Mouse (Mus musculus): ENCODE data around the gene Wfdc12. TPM values are rescaled to one million over a fixed set of nuclear protein-coding genes. Genes with fewer than 3 reads are reported as not detected.

Gene Wfdc12
- polyA plus RNA-seq, 1 experiment from 2014 or later, result not detected

- Histone ChIP-seq H3K4me2 (replicated peaks) (no peak within 1 kb of the TSS), H3K36me3 (replicated peaks; ENCODE audit: control insufficient read depth, insufficient read depth) (no peaks in the 10 kb centered on the region), H3K9me3 (ENCODE audit: control insufficient read depth, low read length) (no peaks in the 10 kb centered on the region), H3K4me1 (replicated peaks; ENCODE audit: control insufficient read depth, insufficient read depth, low read length) (no peaks in the 10 kb centered on the region), H3K27me3 (ENCODE audit: control insufficient read depth, insufficient read depth, low read length) (0 out of 2 replicates have a peak, but pooled peaks cover 3% of the 10 kb centered on the region), H3K9ac (no peak within 1 kb of the TSS), H3K27ac (no peak within 1 kb of the TSS), H3K4me3 (replicated peaks; ENCODE audit: low read length) (no peak within 1 kb of the TSS)
- ATAC-seq (ENCODE audit: low FRiP score) (no peak), DNase-seq (ENCODE audit: low spot score) (no peak)
- WGBS, result 83% methylated on average over 7 of the region's 7 CpGs
Measured at GRCm38 (mm10) chr2:164182692-164183255, 7.6 kb downstream of the Wfdc12 start, which contains the start of gene Wfdc5. Gene Wfdc5 (minus strand): TSS chr2:164182742.

- Histone ChIP-seq H3K4me1 (replicated peaks; ENCODE audit: control insufficient read depth, insufficient read depth, low read length) (no peaks in the 10 kb centered on the region), H3K27ac (no peak overlapping the region), H3K9me3 (ENCODE audit: control insufficient read depth, low read length) (no peaks in the 10 kb centered on the region), H3K9ac (no peak overlapping the region), H3K4me2 (replicated peaks) (no peak overlapping the region), H3K27me3 (ENCODE audit: control insufficient read depth, insufficient read depth, low read length) (0 out of 2 replicates have a peak, but pooled peaks cover 3% of the 10 kb centered on the region), H3K36me3 (replicated peaks; ENCODE audit: control insufficient read depth, insufficient read depth) (no peaks in the 10 kb centered on the region), H3K4me3 (replicated peaks; ENCODE audit: low read length) (no peak overlapping the region)
- DNase-seq (ENCODE audit: low spot score) (no peak), ATAC-seq (ENCODE audit: low FRiP score) (no peak)
- 88% methylated on average over 4 of the region's 4 CpGs for WGBS
Measured at GRCm38 (mm10) chr2:164180770-164181169, 9.6 kb downstream of the Wfdc12 start.

DNA sequence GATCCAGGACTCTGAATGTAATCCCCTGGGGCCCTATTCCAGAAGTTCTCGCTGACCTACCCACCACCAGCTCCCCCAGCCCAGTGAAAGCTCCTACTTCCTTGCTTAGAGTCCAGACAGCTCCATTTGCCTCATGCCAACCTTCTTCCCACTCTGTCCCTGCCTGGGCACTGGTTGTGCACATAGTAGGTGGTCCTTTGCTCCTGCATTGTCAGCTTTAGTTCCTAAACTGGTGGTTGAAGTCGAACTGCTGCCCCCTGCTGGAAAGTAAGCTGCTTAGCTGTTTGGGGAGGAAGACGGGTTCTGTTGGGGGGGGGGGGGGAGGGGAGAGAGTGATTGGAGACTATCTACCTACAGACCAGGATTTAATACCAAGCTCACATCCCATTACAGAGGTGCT is 10.3 kb downstream of the Wfdc12 start:
- H3K27me3 ChIP-seq (ENCODE audit: control insufficient read depth, insufficient read depth, low read length), result 0 out of 2 replicates have a peak, but pooled peaks cover 3% of the 10 kb centered on the region
- H3K9me3 ChIP-seq (ENCODE audit: control insufficient read depth, low read length), result no peaks in the 10 kb centered on the region
- no peaks in the 10 kb centered on the region for H3K36me3 ChIP-seq (replicated peaks; ENCODE audit: control insufficient read depth, insufficient read depth)
- no peak overlapping the region for H3K4me3 ChIP-seq (replicated peaks; ENCODE audit: low read length)
- no peak overlapping the region for H3K4me2 ChIP-seq (replicated peaks)
- no peak overlapping the region for H3K9ac ChIP-seq
- H3K4me1 ChIP-seq (replicated peaks; ENCODE audit: control insufficient read depth, insufficient read depth, low read length), result no peaks in the 10 kb centered on the region
- H3K27ac ChIP-seq, result no peak overlapping the region
- ATAC-seq (ENCODE audit: low FRiP score) (no peak), DNase-seq (ENCODE audit: low spot score) (no peak)
- WGBS, result 39% methylated on average over 3 of the region's 3 CpGs

DNA sequence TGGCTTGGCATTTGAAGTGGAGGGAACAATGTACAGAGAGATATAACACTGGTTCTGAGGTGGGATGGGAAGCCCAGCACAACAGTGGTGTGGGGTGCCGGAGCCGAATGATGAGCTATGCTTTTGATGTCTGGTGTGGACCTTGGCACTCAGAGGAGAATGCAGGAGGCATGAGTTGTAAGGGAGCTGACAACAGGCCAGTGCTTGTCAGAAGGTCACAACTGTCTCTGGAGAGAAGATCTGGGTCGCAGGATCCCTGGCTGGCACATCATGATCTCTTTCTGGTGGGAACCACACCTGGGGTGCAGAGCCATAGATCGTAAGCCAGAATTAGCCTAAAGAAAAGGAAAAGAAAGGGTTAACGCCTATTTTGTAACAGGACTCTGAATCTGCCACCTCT is 12.6 kb downstream of the Wfdc12 start:
- no peaks in the 10 kb centered on the region for H3K9me3 ChIP-seq (ENCODE audit: control insufficient read depth, low read length)
- no peak overlapping the region for H3K4me3 ChIP-seq (replicated peaks; ENCODE audit: low read length)
- 92% methylated on average over 5 of the region's 5 CpGs for WGBS
- no peaks in the 10 kb centered on the region for H3K4me1 ChIP-seq (replicated peaks; ENCODE audit: control insufficient read depth, insufficient read depth, low read length)
- no peak overlapping the region for H3K27ac ChIP-seq
- H3K4me2 ChIP-seq (replicated peaks), result no peak overlapping the region
- no peaks in the 10 kb centered on the region for H3K36me3 ChIP-seq (replicated peaks; ENCODE audit: control insufficient read depth, insufficient read depth)
- DNase-seq (ENCODE audit: low spot score), result no peak
- 0 out of 2 replicates have a peak, but pooled peaks cover 7% of the 10 kb centered on the region for H3K27me3 ChIP-seq (ENCODE audit: control insufficient read depth, insufficient read depth, low read length)
- ATAC-seq (ENCODE audit: low FRiP score), result no peak
- no peak overlapping the region for H3K9ac ChIP-seq

DNA sequence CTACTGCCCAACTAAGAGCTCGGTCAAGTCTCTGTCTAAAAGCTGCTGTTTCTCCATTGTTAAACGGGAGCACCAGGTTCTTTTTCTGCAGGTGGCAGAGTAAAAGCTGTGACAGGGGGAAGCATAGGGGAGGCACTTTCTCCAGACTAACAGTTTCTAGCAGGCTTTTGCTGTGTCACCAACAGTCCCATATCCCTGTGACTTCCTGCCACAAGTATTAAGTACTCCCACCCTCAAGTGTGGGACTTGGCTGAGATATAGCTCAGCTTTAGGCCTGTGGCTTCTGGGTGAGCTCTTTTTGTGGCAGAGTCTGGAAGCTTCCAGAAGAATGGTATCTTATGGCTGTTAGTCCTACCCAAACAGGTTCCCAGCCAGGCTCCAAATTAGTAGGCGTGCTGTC is 14.6 kb downstream of the Wfdc12 start:
- Histone ChIP-seq H3K4me1 (replicated peaks; ENCODE audit: control insufficient read depth, insufficient read depth, low read length) (0 out of 2 replicates have a peak, but pooled peaks cover 3% of the 10 kb centered on the region), H3K27me3 (ENCODE audit: control insufficient read depth, insufficient read depth, low read length) (peaks cover 19% of the 10 kb centered on the region), H3K27ac (no peak overlapping the region), H3K4me2 (replicated peaks) (no peak overlapping the region), H3K9ac (no peak overlapping the region), H3K4me3 (replicated peaks; ENCODE audit: low read length) (no peak overlapping the region), H3K9me3 (ENCODE audit: control insufficient read depth, low read length) (no peaks in the 10 kb centered on the region), H3K36me3 (replicated peaks; ENCODE audit: control insufficient read depth, insufficient read depth) (no peaks in the 10 kb centered on the region)
- DNase-seq (ENCODE audit: low spot score) (no peak), ATAC-seq (ENCODE audit: low FRiP score) (no peak)
- WGBS, result 76% methylated on average over 3 of the region's 3 CpGs

GRCm38 (mm10) chr2:164174649-164175395 is 15.6 kb downstream of the Wfdc12 start:
- Histone ChIP-seq H3K4me1 (replicated peaks; ENCODE audit: control insufficient read depth, insufficient read depth, low read length) (peaks cover 9% of the 10 kb centered on the region; the same call in 1 of the 2 replicates), H3K27ac (no peak overlapping the region), H3K36me3 (replicated peaks; ENCODE audit: control insufficient read depth, insufficient read depth) (no peaks in the 10 kb centered on the region), H3K27me3 (ENCODE audit: control insufficient read depth, insufficient read depth, low read length) (peaks cover 30% of the 10 kb centered on the region), H3K9ac (no peak overlapping the region), H3K4me3 (replicated peaks; ENCODE audit: low read length) (no peak overlapping the region), H3K4me2 (replicated peaks) (no peak overlapping the region), H3K9me3 (ENCODE audit: control insufficient read depth, low read length) (no peaks in the 10 kb centered on the region)
- 78% methylated on average over 8 of the region's 8 CpGs for WGBS
- DNase-seq (ENCODE audit: low spot score) (no peak), ATAC-seq (ENCODE audit: low FRiP score) (no peak)

DNA sequence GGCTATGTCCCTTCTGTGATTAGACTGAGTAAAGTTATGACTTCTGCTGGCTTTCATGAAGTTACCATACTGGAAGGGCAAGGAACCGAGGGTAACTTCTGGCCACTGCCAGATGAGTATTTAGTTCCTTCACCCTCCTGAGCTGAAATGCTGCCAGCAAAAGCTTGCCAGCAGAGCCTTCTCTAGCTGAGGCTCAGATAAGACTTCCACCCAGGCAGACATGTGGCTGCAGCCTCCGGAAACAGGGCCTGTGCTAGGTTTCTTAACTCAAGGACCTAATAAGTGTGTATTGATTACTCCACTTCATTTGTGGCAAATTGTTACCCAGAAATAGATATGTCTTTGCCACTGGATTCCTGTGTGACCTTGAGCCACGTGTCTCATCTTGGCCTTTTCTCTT is 17.0 kb downstream of the Wfdc12 start:
- WGBS, result 78% methylated on average over 3 of the region's 3 CpGs
- peaks cover 44% of the 10 kb centered on the region for H3K27me3 ChIP-seq (ENCODE audit: control insufficient read depth, insufficient read depth, low read length)
- ATAC-seq (ENCODE audit: low FRiP score), result no peak
- no peaks in the 10 kb centered on the region for H3K9me3 ChIP-seq (ENCODE audit: control insufficient read depth, low read length)
- no peak overlapping the region for H3K4me3 ChIP-seq (replicated peaks; ENCODE audit: low read length)
- no peak overlapping the region for H3K9ac ChIP-seq
- no peak overlapping the region for H3K27ac ChIP-seq
- no peak overlapping the region for H3K4me2 ChIP-seq (replicated peaks)
- peaks cover 12% of the 10 kb centered on the region for H3K4me1 ChIP-seq (replicated peaks; ENCODE audit: control insufficient read depth, insufficient read depth, low read length)
- no peak for DNase-seq (ENCODE audit: low spot score)
- no peaks in the 10 kb centered on the region for H3K36me3 ChIP-seq (replicated peaks; ENCODE audit: control insufficient read depth, insufficient read depth)

- H3K4me2 ChIP-seq (replicated peaks), result peak within 1 kb of the TSS; percentile 53
- H3K27me3 ChIP-seq (ENCODE audit: control insufficient read depth, insufficient read depth, low read length), result peaks cover 66% of the 10 kb centered on the region
- ATAC-seq (ENCODE audit: low FRiP score), result no peak
- WGBS, result under 1% methylated on average over 29 of the region's 29 CpGs
- no peak within 1 kb of the TSS for H3K27ac ChIP-seq
- peaks cover 18% of the 10 kb centered on the region for H3K4me1 ChIP-seq (replicated peaks; ENCODE audit: control insufficient read depth, insufficient read depth, low read length)
- DNase-seq (ENCODE audit: low spot score), result no peak
- H3K9me3 ChIP-seq (ENCODE audit: control insufficient read depth, low read length), result no peaks in the 10 kb centered on the region
- peak within 1 kb of the TSS; percentile 39 for H3K9ac ChIP-seq
- peak within 1 kb of the TSS; percentile 28 for H3K4me3 ChIP-seq (replicated peaks; ENCODE audit: low read length)
- no peaks in the 10 kb centered on the region for H3K36me3 ChIP-seq (replicated peaks; ENCODE audit: control insufficient read depth, insufficient read depth)
Measured at GRCm38 (mm10) chr2:164170902-164171301, 19.5 kb downstream of the Wfdc12 start, which contains the start of gene Kcns1. Gene Kcns1 (minus strand): TSS chr2:164171113.

- Histone ChIP-seq H3K27me3 (ENCODE audit: control insufficient read depth, insufficient read depth, low read length) (peaks cover 68% of the 10 kb centered on the region), H3K36me3 (replicated peaks; ENCODE audit: control insufficient read depth, insufficient read depth) (no peaks in the 10 kb centered on the region), H3K27ac (no peak overlapping the region), H3K4me1 (replicated peaks; ENCODE audit: control insufficient read depth, insufficient read depth, low read length) (peaks cover 18% of the 10 kb centered on the region), H3K9me3 (ENCODE audit: control insufficient read depth, low read length) (no peaks in the 10 kb centered on the region), H3K4me2 (replicated peaks) (peak overlapping the region; percentile 53), H3K9ac (no peak overlapping the region; the same call in 1 of the 2 replicates), H3K4me3 (replicated peaks; ENCODE audit: low read length) (no peak overlapping the region; the same call in 1 of the 2 replicates)
- 3% methylated on average over 11 of the region's 11 CpGs for WGBS
- DNase-seq (ENCODE audit: low spot score), result no peak
- ATAC-seq (ENCODE audit: low FRiP score), result no peak
Measured at GRCm38 (mm10) chr2:164170326-164170725, 20.1 kb downstream of the Wfdc12 start.
